Mouse (Mus musculus) urinary bladder, adult 18-20 months (tissue): Measurements from ENCODE around the gene Dand5.
A peak's percentile ranks its signal among the peaks of the same experiment; 100 is the strongest.

Experiments used
- DNase-seq, 2 experiments: peaks; one replicate each; pipeline ENCODE4 v3.0.0; 2022; ENCODE audit warnings: low spot score in 2 of 2, mixed read lengths in 2 of 2

Gene Dand5

GRCm38 (mm10) chr8:84784681-84785505 is 37.7 kb downstream of the Dand5 start:
- no peak for DNase-seq

GRCm38 (mm10) chr8:84783919-84784581 is 38.6 kb downstream of the Dand5 start:
- DNase-seq, result no peak

DNA sequence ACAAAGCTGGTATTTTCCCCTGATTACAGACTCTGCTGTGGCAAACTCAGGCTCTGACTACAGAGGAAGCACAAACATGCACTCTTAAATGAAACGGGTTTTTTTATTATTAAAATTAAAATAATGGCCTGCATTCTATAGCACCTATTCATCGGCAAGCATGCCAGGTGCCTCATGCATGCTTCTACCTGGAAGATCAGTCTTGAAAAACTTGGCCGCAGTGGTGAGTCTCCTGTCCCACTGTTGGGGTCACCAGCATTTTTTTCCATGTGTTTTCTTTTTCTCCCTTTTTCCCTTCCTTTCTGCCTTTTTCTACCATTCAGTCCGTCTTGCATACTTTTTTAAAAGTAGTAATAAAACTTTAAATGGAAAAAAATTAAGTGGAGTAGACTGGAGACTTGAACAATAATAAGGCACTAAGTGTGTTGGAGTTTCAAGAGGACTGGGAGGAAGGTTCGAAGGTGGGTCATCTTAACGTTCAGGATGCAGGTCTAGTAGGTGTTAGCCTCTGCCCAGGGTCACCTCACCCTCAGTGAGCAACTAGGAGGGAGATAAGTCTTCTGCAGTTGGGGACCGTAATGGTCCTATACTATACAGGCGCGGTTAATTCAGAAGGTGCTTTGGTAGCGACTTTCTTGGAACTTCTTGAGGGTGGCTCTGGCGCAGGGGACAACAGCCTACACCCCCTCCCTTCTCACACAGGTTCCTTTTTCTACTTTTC is 39.3 kb downstream of the Dand5 start:
- no peak for DNase-seq

- DNase-seq, result no peak
These were observed 39.9 kb downstream of the Dand5 start for GRCm38 (mm10) chr8:84782680-84783079.

DNA sequence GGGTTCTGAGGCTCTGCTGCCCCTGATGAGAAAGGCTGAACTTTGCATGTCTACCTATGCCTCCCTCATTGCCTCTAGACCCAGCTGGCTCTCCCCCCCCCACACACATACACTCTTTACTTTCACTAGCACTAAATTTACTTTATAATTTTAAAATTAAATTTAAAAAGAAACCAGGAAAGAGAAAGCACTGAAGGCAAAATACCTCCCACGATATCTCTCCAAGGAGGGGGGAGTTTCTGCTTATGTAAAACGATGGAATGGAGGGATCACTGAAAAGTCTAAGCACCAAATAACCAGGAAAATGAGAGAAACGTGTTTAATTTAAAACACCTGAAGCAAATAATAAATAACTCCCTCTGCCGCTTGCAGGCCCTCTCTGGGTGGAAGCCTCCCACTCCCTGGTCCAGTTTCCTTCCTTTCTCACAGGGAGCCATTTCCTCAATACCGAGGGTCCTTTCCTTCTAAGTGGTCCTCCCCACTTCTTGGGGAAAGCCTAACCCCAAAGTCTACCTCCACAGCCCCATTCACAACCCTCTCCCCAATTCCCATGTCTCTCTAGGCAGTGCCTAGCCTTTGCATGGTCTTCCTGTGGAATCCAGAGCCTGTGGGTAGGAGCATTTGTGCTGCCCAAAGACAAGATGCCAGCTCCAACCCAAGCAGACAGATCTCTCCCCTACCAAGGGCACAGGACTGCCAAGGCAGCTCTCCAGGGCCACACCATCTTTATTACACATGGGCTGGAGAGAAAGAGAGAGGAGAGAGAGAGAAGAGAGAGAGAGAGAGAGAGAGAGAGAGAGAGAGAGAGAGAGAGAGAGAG is 40.7 kb downstream of the Dand5 start:
- no peak for DNase-seq

DNA sequence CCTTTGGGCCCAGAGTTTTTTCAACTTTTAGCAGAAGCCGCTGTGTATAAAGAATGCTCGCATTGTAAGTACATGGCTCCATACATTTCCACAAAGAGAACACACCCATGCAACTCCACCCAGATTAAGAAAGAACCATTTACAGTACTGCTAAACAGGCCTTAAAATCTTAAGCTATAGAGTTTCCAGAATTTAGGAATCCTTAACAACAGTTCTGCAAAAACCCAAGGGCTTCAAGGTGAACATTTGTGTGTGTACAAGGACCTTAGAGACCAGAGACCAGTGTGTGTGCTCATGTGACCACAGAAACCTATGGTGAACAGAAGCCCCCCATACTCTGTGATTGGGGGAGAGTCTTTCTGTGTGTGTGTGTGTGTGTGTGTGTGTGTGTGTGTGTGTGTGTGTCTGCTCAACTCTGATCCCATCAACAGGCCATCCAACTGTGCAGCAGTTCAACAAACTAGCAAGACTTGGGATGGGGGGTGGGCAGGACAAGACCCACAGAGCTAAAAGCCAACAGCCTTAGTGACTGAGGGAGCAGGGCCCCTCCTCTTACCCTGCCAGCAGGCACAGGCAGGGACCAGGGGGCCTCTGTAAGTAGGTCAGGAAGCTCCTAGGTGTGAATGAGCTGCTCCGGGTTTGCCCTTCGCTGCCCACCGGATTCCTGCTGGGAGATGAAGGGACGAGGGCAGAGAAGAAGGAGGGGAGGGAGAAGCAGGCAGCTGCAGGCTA is 41.5 kb downstream of the Dand5 start:
- DNase-seq, result no peak

DNA sequence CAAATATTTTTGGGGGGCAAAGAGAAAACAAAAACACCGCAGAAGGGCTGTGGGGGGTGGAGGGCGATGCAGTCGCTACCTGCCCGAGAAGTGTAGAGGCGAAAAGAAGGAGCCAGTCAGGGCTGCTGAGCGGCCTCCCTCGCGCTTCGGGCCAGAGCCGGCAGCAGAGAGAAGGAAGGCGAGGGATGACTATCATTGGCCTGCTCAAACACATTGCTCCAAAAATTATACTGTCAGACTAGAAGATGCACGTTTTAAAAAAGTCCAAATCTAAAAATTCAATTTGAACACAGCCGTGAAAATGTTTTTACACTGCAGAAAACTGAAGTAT is 42.4 kb downstream of the Dand5 start:
- no peak for DNase-seq

DNA sequence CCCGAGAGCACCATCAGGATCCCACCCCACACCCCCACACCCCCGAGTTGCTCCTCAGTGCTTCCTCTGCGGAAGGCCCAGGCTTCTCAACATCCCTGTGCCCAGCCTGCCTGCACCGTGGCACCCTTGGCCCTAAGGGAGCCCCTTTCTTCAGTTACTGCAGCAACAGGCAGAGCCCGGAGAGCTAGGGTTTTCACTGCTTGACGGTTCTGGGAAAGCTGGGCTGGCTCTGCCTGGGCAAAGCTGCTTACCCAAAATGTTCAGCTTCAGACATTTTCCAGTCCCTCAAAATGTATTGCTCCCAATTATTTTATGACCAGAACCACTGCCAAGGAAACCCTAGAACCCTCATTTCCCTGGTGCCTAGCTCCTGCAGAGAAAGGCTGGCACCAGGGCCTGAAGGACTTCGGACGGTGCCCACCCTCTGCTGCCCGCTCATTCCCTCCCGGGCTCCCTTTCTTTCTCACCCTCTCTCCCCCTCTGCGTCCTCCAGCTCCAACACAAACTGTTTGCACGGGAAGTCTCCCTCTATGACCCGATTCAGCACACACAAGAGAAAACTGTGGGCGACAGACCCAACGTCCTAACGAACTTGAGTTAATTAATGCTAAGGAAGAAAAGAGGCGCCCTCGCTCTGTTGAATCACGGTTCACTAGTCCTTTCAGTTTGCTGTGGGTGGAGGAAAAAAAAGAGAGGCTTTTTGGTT is 43.0 kb downstream of the Dand5 start:
- DNase-seq, result no peak

DNA sequence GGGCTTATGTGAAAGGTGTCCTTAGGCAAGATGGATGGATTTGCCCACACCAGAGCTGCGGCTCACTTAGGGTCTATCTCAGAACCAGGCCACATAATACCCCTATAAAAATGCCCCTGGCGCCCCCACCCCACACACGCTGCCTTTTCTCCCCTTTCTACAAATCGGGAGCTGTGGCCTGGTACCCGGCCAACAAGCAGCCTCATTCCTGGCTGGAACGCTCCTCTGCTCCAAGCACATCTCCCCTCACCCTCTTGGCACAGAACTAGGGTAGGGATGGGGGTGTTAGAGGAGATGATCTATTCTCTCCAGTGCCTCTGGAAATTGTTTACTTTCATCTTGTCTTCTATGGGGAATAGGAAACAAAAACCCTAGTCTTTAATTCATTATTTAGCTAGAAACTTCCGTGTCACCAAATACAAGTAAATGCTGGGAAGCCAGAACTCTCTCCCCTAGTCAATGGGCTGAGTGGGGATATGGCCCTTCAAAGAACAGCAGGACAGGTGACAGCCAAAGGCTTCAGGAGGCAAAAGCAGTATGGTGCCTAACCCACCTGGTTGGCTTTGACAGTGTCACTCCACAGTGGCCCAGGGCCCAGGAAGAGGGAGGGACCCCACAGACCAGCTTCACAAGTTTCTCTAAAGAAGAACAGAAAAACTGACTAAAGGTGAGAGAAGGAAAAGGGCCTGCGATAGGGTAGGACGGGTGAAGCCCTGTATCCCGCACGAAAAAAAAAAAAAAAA is 43.8 kb downstream of the Dand5 start:
- no peak for DNase-seq

DNA sequence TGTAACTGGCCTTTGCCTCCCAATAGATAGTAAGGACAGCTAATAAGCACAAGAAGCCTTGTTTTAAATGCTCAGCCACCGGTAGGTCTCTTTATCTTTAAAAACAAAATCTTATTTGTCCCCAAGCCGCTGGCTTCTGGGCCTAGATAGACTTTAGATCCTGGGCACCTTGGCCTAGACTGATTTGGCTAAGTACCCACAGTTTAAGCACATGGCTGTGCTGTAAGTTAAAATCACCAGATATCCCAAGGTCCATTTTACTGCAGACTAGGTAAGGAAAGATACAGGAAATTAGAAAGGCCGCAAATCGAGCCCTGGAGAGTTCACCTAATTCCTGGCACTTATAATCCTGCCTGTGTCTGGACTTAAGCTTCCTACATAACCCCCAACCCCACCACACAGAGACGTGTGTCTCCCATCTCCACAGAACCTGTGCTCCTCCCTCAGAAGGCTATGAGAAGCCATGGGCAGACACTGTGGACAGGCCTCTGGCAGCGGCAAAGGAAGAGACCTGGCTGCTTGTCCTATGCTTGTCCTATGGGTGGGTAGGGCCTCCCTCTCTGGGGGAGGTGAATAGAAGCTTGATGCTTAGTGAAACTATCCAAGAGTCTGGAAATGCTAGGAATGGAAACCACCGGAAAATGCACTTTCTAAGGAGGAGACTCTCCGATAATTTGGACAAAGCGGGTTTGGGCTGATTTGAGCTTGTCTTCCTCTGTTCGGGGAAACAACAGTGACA is 44.6 kb downstream of the Dand5 start:
- DNase-seq, result no peak

DNA sequence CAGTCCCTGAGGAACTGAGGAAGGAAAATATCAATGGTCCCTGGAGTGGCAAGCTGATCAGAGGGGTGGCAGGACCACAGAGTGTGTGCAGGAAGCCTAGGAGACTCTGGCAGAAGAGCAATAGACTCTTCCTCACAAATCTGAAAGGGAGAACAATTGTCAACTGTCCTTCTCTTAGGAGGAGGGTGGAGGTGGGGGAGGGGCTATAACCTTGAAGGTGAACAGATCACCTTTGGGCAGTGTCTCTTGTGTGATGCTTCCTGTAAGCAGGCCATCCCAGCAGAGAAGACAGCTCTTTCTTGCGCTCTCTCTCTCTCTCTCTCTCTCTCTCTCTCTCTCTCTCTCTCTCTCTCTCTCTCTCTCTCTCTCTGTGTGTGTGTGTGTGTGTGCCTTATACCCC is 46.1 kb downstream of the Dand5 start:
- DNase-seq, result no peak

DNA sequence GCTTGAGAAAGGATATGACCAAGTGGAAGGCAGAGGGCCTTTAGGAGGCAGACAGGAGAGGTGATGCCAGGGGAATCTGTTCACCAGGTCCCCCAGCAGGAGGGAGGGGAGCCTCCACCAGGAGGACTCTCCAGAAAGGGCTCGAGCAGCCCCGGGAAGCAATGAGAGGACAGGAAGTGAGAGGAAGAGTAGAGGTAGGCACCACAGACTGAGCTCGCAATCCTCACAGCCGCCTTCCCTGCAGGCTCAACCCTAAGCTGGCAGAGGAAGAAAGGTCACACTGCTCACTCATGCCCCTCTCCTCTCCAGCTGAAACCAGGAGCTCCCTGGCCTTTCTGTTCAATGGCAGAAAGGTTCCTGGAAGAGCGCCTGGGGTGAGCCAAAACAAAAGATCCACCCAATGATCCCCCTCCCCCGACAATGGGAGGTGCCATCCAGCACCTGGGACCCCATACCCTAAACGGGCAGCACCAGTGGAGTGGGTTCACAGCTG is 47.0 kb downstream of the Dand5 start:
- DNase-seq, result no peak

GRCm38 (mm10) chr8:84775105-84775591 is 47.5 kb downstream of the Dand5 start:
- DNase-seq, result no peak

DNA sequence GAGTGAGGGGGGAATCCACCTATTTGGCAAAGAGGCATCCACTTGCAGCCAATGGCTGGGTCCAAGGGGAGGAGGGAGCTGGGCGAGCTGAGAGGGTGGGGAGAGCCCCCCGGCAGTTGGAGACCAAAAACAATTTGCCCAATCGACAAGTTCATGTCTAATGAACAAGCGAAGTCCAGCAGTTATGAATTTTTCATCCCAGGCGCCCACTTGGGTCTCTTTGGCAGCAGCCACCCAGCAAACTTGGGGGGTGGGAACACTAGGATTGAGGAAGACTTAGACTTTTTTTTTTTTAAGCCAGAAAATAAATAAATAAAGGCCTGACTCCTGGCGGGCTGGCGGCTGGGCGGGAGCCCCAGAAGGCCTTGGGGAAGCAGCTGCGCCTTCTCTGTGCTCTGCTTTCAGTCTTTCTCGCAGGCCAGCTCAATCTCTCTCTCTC is 48.1 kb downstream of the Dand5 start:
- DNase-seq, result peak in 1 of 2 experiments; percentile 59

- DNase-seq, result peak in 1 of 2 experiments; percentile 85
These were observed 48.8 kb downstream of the Dand5 start for GRCm38 (mm10) chr8:84773833-84774232.

DNA sequence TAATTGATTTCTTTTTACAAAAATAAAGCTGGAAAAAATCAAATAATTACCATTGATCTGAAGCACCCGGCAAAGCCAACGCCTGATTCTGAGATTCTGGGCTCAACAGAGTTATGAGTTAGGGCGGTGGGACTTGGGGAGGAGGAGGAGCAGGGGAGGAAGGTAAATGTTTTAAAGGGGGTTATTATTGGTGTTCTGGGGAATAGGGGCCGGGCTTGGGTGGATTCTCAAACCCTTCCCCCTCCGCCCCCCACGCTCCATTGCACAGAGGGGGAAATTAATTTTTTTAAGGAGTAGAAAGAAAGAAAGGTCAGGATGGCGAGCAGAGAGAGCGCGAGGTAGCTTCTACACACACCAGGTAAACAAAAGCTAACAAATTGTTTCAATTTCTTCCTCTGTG is 49.3 kb downstream of the Dand5 start:
- DNase-seq, result no peak

DNA sequence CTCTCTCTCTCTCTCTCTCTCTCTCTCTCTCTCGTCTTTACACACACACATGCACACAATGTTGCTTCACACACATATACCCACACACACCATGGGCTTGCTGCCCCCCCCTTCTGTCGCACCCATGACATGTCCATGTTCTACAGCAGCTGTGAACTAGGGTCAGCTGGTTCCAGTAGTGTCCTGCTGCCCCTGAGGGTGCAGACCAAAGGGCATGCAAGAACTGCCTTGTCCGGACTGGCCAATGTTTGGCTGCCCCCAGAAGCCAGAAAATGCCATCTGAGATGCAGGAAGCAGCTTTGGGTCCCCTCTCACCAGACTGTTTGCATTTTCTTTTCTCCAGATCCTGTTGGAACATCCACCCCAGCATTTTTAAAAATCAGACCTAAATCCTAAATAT is 50.0 kb downstream of the Dand5 start:
- DNase-seq, result no peak

GRCm38 (mm10) chr8:84771941-84772378 is 50.7 kb downstream of the Dand5 start:
- no peak for DNase-seq
